In the genomic region with DNA sequence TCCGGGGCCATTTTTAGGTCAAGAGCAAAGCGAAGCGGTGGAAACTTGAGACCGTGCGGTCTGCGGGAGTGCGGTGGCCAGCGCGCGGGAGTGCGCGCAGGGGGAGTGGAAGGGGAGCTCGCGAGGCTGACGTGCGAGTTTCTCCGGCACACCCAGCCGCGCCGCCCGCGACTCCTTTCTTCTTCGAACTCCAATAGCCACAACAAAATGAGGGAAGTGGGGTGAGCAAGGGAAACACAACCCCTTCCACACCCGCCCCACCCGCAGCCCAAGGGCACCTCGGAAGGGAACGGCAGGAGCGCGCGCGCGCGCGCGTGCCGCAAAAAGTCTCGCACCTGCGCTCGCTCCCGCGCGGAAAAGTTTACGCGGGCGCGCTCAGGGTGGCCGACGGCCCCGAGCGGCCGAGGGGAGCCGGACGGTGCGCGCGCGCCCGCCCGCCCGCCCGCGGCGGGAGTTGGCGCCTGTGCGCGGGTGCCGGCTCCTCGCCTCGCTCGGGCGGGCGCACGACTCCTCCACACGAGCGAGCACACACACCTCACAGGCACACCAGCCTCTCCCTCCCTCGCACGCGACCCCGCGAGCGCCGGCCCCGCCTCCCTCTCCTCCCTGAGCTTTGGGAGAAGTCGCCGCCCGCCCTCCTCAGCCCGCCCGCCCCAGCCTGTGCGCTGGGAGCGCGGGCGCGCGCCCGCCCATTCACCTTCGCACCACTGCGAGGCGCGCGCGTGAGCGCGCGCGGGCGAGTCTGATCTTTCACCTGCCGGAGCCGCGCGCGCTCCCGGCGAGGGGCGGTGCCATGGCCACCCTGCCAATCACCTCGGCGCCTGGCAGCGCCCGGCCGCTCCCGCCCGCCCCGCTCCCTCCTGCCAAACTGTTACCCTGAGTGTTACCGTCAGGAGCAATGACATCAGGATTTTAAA, we compare ENCODE assay signal across 8 mouse cellular contexts.
A peak's percentile ranks its signal among the peaks of the same experiment; 100 is the strongest.
DNase-seq lines count a peak whose midpoint lies in the region; ATAC-seq and TF ChIP-seq lines count a peak whose summit lies in the region.

No protein-coding gene starts in this region.

- H3K4me2 ChIP-seq in forebrain, embryonic 16.5 days (ENCODE audit: low read length): peak overlapping the region; percentile 100
- H3K4me2 ChIP-seq in hindbrain, embryonic 11.5 days (replicated peaks; ENCODE audit: low read depth, low read length): peak overlapping the region; percentile 96

- H3K27ac ChIP-seq in MEL (ENCODE audit: control insufficient read depth, low read depth, low read length): no peak overlapping the region
- no peak overlapping the region for H3K27ac ChIP-seq in forebrain, embryonic 16.5 days (ENCODE audit: low read length)
- peak overlapping the region; percentile 3; the same call in 1 of the 2 replicates for H3K27ac ChIP-seq in hindbrain, embryonic 11.5 days (ENCODE audit: low read depth, low read length)

- intact Hi-C loops in left cerebral cortex, postnatal 25 days (cut with DNase I): no loop called here

- H3K4me1 ChIP-seq in MEL (ENCODE audit: control insufficient read depth in 1 of 2, insufficient read depth in 2 of 2, low read length in 2 of 2): peaks cover 2 to 7% of the 10 kb centered on the region in 2 experiments; a peak in 2 of 4 replicates
- peaks cover 12% of the 10 kb centered on the region for H3K4me1 ChIP-seq in forebrain, embryonic 16.5 days (replicated peaks; ENCODE audit: control insufficient read depth, insufficient read depth, low read length)
- H3K4me1 ChIP-seq in hindbrain, embryonic 11.5 days (replicated peaks; ENCODE audit: control insufficient read depth, insufficient read depth, low read length): peaks cover 4% of the 10 kb centered on the region; the same call in 1 of the 2 replicates

- TF ChIP-seq CTCF in MEL (IDR thresholded peaks at IDR 0.05 in 2 of 3, conservative IDR thresholded peaks at IDR 0.05 in 1 of 3; ENCODE audit: control insufficient read depth in 1 of 3, insufficient read depth in 1 of 3, low read depth in 2 of 3, low read length in 3 of 3, poor library complexity in 1 of 3, severe bottlenecking in 1 of 3): no peak

- no peak for TF ChIP-seq RAD21 in MEL (IDR thresholded peaks at IDR 0.05; ENCODE audit: low read depth, low read length)

- no peak for TF ChIP-seq EP300 in MEL (IDR thresholded peaks at IDR 0.05; ENCODE audit: low read depth in 1 of 2, low read length in 2 of 2)

- peaks cover 0 to 2% of the 10 kb centered on the region in 2 experiments; a peak in 2 of 4 replicates for H3K36me3 ChIP-seq in MEL (ENCODE audit: control insufficient read depth in 1 of 2, insufficient read depth in 2 of 2, low read length in 2 of 2)
- H3K36me3 ChIP-seq in forebrain, embryonic 16.5 days (ENCODE audit: control insufficient read depth, insufficient read depth): no peaks in the 10 kb centered on the region
- H3K36me3 ChIP-seq in hindbrain, embryonic 11.5 days (ENCODE audit: control insufficient read depth, insufficient read depth, low read length): no peaks in the 10 kb centered on the region

- TF ChIP-seq POLR2A in MEL (IDR thresholded peaks at IDR 0.05; ENCODE audit: control insufficient read depth in 1 of 2, insufficient read depth in 1 of 2, low read depth in 1 of 2, low read length in 2 of 2, poor library complexity in 1 of 2): peak; percentile 12 to 16; a peak in 1 of 4 replicates

- H3K27me3 ChIP-seq in MEL (ENCODE audit: control insufficient read depth in 1 of 2, insufficient read depth in 2 of 2, low read length in 2 of 2): peaks cover 0 to 1% of the 10 kb centered on the region in 2 experiments; a peak in 2 of 4 replicates
- H3K27me3 ChIP-seq in forebrain, embryonic 16.5 days (replicated peaks; ENCODE audit: control insufficient read depth, insufficient read depth, low read length): peaks cover 43% of the 10 kb centered on the region
- H3K27me3 ChIP-seq in hindbrain, embryonic 11.5 days (ENCODE audit: control insufficient read depth, insufficient read depth, low read length): peaks cover 88% of the 10 kb centered on the region

- DNase-seq in MEL (ENCODE audit: low read depth, low spot score): peak; percentile 93
- DNase-seq in hindbrain, embryonic 11.5 days (ENCODE audit: low spot score): peak; percentile 89
- peak; percentile 27 to 41 for DNase-seq in left cerebral cortex, postnatal 25 days (ENCODE audit: low spot score in 2 of 2)
- DNase-seq in mesoderm, embryonic 11.5 days (ENCODE audit: low read depth, low spot score): peak; percentile 89
- DNase-seq in right cerebral cortex, postnatal 4 days: peak; percentile 50
- DNase-seq in urinary bladder, postnatal 4 days (ENCODE audit: low spot score in 2 of 2): peak; percentile 75 to 81

- no peaks in the 10 kb centered on the region; the same call in 1 of the 2 replicates for H3K79me2 ChIP-seq in MEL (ENCODE audit: control insufficient read depth, insufficient read depth, low read length, poor library complexity)

- peak overlapping the region; percentile 85 to 100 for H3K4me3 ChIP-seq in MEL (ENCODE audit: control insufficient read depth in 1 of 2, insufficient read depth in 1 of 2, low read depth in 2 of 2, low read length in 2 of 2)
- H3K4me3 ChIP-seq in forebrain, embryonic 16.5 days (replicated peaks; ENCODE audit: low read length): peak overlapping the region; percentile 64
- peak overlapping the region; percentile 64 for H3K4me3 ChIP-seq in hindbrain, embryonic 11.5 days (ENCODE audit: low read depth, low read length)

- peak; percentile 73 for ATAC-seq in cerebellum, adult (ENCODE audit: insufficient number of reproducible peaks, low FRiP score, low TSS enrichment)
- ATAC-seq in forebrain, embryonic 16.5 days: peak; percentile 79
- peak; percentile 77 for ATAC-seq in hindbrain, embryonic 11.5 days (ENCODE audit: low FRiP score)

- WGBS in forebrain, embryonic 16.5 days: under 1% methylated on average over 91 of the region's 123 CpGs
- under 1% methylated on average over 98 of the region's 123 CpGs for WGBS in hindbrain, embryonic 11.5 days

- peak overlapping the region; percentile 81 for H3K9ac ChIP-seq in MEL (ENCODE audit: control insufficient read depth, low read depth, low read length, poor library complexity, severe bottlenecking)
- peak overlapping the region; percentile 54 for H3K9ac ChIP-seq in forebrain, embryonic 16.5 days (replicated peaks; ENCODE audit: low read depth, low read length)
- peak overlapping the region; percentile 60 for H3K9ac ChIP-seq in hindbrain, embryonic 11.5 days (ENCODE audit: low read depth, low read length)

- no peaks in the 10 kb centered on the region for H3K9me3 ChIP-seq in MEL (replicated peaks; ENCODE audit: insufficient read depth, low read length)
- H3K9me3 ChIP-seq in forebrain, embryonic 16.5 days (ENCODE audit: control insufficient read depth, low read length): no peaks in the 10 kb centered on the region
- no peaks in the 10 kb centered on the region for H3K9me3 ChIP-seq in hindbrain, embryonic 11.5 days (ENCODE audit: control insufficient read depth, low read length)

TF ChIP-seq in MEL, 35 proteins besides CTCF, POLR2A, EP300 and RAD21:
- TF ChIP-seq ZMIZ1 (IDR thresholded peaks at IDR 0.05; ENCODE audit: low read depth, low read length) (no peak), TAL1 (IDR thresholded peaks at IDR 0.05; ENCODE audit: low read length) (no peak), NELFE (IDR thresholded peaks at IDR 0.05; ENCODE audit: low read depth, low read length) (no peak), NRF1 (IDR thresholded peaks at IDR 0.05; ENCODE audit: insufficient read depth, low read depth, low read length, poor library complexity, severe bottlenecking) (peak; percentile 44; the same call in 1 of the 2 replicates), SIN3A (IDR thresholded peaks at IDR 0.05; ENCODE audit: low read length) (no peak; the same call in none of the 2 replicates), UBTF (IDR thresholded peaks at IDR 0.05; ENCODE audit: borderline replicate concordance, insufficient read depth, low read depth, low read length) (no peak), MAX (IDR thresholded peaks at IDR 0.05; ENCODE audit: low read length) (no peak), MAZ (IDR thresholded peaks at IDR 0.05; ENCODE audit: low read depth, low read length) (peak; percentile 62), MXI1 (IDR thresholded peaks at IDR 0.05; ENCODE audit: low read depth, low read length) (0 out of 2 replicates have a peak, but pooled peaks have one; percentile 62), CHD2 (IDR thresholded peaks at IDR 0.05; ENCODE audit: low read length) (no peak), SMC3 (IDR thresholded peaks at IDR 0.05; ENCODE audit: low read depth, low read length) (peak; percentile 10; the same call in 1 of the 2 replicates), ZNF384 (IDR thresholded peaks at IDR 0.05; ENCODE audit: low read depth, low read length) (no peak)

Comparison
In these comparisons a context has a peak if more than half of its experiments do, and no peak if none do; other contexts are left out.
1. DNase-seq: peak in every context shown above with its lines; median percentile 93 in MEL; 89 in hindbrain, embryonic 11.5 days; 89 in mesoderm, embryonic 11.5 days; 78 in urinary bladder, postnatal 4 days; 50 in right cerebral cortex, postnatal 4 days; 34 in left cerebral cortex, postnatal 25 days.